Mouse (Mus musculus) kidney, adult 2 months (tissue): ENCODE measurements at regions not wholly inside any gene's neighbourhood (a gene's known extent, or its start where the extent isn't known, plus 50 kb on each side); places are given as distances from the start of the nearest gene placed in this dataset.

Source experiments
- CTCF ChIP-seq: fragments of 200-500 bp; conservative IDR thresholded peaks from 2 replicates; pipeline ENCODE4 v1.5.1; 2011; ENCODE audit warnings: low read depth, mild to moderate bottlenecking, control low read depth, low read length, moderate library complexity, mixed read lengths; ENCODE audit not compliant: insufficient read depth, insufficient read length
- POLR2A ChIP-seq: fragments of 200-500 bp; IDR thresholded peaks from one replicate; pipeline ENCODE4 v1.6.1; 2011; ENCODE audit warnings: low read depth, low read length, control low read depth

GRCm38 (mm10) chr4:52056031-52056430 lies 383.0 kb upstream of the Smc2 start:
- TF ChIP-seq CTCF (no peak), POLR2A (no peak)
